Mouse (Mus musculus): Measurements from ENCODE around the gene Jsrp1.
"Not testable (repeated sequence)": the region's sequence is repeated elsewhere in the genome, so short reads cannot be mapped to it uniquely, and the experiment has no call there.

The Jsrp1 gene

DNA sequence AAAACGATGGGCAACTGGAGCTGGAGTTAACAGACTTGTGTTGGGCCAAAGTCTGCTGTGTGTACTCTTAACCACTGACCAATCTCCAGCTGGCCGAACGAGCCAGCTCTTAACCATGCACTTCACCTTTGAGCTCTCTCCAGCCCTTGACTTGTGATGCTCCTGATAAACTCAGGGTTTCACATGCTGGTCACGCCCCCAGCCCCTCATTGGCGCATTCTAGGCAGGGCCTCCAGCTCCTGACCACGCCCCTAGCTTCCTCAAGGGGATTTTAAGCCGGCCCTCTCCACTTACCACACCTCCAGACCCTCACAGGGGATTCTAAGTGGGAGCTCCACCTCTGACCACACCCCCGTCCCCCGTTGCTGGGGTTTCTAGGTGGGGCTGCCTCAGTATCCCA, 17.8 kb upstream of the Jsrp1 start:
- peak; percentile 93 for DNase-seq (ENCODE audit: low spot score)

DNA sequence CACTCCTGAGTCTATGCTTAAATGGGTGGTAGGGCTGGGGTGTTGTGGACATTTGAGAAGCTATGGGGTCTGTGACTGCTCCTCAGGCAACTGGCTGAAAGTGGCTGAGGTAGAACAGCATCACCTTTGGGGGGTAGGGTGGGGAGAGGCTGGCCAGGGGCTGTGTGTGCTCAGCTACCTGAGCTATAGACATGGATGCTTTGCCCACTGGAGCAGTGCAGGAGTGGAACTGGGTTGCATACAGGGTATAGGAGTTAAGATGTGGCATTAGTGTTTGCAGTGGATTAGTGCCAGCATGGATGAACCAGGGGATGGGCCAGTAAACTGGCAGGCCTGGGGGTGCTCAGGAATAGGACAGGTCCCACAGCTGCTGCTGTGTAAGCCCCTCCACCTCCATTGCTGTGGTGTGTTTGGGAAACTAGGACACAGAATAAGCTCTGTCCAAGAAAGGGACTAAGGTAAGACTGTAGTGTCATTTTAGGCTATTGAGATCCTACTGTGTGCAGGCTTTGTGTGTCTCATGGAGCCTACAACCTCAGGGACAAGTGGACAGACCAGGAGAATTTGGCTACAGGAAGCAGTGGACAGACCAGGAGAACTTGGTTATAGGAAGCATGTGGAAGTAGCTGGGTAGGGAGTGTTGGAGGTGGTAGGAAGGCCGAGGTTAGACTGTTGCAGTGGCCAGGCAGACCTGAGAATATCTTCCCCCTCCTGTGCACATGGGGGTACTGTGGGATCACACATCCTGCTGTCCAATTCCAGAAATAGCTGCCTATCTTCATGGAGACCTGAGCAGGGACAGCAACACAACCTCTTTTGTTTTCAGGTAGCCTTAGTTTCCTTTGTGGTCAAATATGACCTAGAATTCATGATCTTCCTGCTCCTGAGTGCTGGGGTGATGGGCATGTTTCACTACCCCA, 16.3 kb upstream of the Jsrp1 start:
- no peak for DNase-seq (ENCODE audit: low spot score)

DNA sequence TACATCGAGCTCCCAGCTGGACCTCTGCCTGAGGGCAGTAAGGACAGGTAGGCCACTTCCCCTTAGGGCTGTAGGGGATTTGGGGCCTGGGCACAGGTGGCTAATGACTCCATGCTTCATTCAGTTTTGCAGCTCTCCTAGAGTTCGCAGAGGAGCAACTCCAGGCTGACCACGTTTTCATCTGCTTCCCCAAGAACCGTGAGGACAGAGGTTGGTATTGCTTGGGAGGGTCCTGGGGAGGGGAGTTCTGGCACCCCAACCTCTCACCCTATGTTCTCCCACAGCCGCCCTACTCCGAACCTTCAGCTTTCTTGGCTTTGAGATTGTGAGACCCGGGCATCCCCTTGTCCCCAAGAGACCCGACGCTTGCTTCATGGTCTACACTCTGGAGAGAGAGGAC, 15.3 kb upstream of the Jsrp1 start:
- not testable (repeated sequence) for DNase-seq (ENCODE audit: low spot score)

DNA sequence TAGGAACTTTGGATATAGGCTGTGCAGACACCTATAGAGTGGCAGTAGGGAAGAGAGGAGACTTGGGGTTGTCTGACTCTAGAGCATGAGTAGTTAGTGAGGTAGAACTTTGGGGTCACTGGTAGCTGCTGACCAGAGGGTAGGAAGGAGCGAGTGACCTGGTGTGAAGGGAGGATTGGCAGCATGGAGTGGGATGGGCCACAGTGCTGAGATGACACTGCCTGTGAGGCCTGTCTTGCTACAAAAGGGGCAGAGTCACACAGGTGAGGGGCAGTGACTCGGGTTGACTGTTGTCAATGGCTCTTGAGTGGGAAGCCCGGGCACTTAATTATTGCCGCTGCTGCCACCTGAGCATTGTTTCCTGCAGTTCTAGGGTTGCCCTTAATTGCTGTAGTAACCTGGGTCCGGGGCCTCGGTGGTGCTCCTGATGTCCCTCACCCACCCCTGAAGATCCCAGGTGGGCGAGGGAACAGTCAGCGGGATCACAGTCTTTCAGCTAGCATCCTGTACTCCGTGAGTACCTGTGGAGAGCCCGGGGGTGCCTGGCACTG, 14.6 kb upstream of the Jsrp1 start:
- DNase-seq (ENCODE audit: low spot score): no peak

DNA sequence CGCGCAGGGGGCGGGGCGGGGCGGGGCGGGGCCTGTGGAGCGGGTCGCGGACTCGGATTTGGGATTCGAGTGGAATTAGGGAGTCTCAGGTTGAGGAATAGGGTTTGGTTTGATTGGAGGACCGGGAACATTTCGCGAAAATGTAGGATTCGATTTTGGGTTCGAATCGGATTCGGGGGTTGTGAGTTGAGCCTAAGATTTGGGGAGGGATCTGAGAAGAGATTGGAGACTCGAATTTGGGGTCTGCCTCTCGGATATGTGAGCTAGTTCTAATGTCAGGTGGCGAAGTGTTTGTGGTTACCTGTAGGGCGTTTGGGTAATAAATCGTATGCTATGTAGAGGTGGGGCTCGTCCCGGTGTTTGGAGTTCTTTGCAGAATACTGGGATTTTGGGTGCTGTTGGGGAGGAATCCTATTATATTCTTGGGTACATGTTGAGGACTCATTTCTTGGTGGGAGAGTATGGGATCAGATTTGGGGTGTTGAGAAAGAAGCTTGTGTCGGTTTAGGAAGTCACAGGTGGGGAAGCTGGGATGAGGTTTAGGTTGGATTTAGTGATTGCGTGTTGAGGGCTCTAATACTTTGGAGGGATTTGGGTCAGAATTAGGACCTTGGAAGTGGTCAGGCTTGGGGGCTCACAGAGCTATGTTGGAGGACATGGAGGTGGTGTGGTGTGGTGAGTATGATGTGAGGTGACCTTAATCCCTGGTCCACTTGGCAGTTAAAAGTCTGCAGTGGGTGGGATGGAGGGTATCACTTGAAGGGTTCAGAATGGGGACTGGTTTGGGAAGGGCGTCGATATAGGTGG, 14.0 kb upstream of the Jsrp1 start:
- DNase-seq (ENCODE audit: low spot score): no peak

DNA sequence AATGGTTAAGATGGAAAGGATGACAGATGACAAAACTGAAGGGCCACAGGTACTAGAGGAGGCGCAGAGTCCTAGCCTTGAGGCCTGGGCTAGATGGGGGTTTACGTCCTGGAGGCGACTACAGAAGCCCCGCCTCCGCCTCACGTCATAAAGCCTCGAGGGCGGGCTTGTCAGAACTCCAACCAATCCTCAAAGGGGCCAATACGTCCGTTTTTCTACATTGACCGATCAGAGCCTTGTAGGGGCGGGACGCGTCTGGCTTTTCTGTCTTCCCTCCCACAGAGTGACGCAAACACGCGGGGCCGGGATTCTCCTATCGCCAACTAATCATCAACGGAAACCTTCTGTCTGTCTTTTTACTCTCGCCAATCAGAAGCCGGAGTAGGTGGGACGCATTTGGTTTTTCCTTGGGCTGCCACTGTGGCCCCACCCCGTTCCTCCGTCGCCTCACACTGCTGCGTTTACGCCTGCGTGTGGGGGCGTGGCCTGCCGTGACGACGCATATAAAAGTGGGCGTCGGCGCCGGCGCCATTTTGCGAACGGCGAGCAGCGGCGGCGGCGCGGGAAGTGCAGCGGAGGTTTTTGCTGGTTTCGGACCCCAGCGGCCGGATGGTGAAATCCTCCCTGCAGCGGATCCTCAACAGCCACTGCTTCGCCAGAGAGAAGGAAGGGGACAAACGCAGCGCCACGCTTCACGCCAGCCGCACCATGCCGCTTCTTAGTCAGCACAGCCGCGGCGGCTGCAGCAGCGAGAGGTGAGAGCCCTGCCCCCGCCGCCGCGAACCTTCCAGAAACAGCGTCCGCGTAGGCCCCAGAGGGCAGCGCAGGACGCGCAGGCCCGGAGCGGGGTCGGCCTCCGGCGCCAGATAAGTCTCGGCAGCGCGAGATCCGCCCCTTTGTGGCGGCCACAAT, 13.1 kb upstream of the Jsrp1 start, which contains the start of gene Oaz1:
Gene Oaz1, plus strand, starts transcription at position 506 of the 912 bp plus-strand sequence.
- DNase-seq (ENCODE audit: low spot score): peak; percentile 100

DNA sequence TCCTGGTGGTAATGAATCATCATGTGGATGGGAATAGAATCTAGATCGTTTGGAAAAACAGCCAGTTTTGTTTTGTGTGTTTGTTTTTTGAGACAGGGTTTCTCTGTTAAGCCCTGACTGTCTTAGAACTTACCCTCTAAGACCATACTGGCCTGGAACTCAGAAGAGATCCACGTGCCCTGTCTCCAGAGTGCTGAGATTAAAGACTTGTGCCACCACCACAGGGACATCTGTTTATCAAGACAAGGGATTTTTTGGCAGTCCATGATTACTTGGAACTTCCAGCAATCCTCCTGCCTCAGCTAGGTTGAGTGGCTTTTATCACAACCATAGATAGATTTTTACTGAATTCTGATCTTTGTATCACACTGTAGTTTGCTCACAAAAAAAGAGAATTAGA, 11.5 kb upstream of the Jsrp1 start:
- DNase-seq (ENCODE audit: low spot score): no peak

DNA sequence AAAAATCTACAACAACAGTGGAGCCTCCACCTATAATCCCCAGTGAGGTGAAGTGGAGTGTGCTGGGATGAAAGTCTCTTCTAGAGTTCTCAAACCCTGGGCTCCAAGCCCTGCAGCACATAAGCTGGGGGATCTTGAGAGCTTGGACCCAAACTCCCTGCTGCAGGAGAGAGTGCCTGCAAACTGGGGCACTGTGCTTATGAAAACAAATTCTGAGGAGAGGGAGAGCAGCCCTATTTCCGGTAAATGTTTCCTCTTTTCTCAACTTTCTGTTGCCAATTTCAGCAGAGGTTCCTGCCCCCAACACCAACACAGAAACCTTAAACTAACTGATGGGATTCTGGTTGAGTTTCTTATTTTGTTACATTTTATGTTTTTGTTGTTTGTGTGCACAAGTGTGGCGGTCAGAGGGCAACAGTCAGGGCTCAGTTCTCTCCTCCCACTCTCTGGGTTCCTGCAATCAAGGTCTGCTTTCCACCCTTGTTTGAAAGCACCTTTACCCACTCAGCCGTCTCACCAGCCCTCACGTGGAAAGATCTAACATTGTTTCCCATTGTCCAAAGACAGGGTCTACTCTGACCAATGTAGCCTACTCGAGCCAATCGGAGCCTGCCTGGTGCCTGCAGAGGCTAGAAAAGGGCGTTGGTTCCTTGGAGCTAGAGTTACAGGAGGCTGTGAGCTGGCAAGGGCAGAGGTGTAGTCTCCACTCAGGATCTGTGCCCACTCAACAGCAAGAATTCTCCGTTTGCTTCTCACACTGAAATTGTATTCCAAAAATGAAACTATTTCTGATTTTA, 10.7 kb upstream of the Jsrp1 start:
- DNase-seq (ENCODE audit: low spot score): no peak

DNA sequence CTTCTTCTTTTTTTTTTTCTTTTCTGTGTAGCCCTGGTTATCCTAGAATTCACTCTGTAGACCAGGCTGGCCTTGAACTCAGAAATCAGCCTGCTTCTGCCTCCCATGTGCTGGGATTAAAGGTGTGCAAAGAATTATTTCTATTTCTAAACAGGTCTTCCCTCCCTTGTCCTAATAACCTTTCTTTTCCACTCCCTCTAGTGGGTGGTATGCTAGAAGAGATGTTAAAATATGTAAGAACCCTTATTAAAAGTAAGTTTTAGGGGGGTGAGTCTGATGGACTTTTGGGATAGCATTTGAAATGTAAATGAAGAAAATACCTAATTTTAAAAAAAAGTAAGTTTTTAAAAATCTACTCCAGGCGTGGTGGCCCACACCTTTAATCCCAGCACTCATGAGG, 10.0 kb upstream of the Jsrp1 start:
- no peak for DNase-seq (ENCODE audit: low spot score)

DNA sequence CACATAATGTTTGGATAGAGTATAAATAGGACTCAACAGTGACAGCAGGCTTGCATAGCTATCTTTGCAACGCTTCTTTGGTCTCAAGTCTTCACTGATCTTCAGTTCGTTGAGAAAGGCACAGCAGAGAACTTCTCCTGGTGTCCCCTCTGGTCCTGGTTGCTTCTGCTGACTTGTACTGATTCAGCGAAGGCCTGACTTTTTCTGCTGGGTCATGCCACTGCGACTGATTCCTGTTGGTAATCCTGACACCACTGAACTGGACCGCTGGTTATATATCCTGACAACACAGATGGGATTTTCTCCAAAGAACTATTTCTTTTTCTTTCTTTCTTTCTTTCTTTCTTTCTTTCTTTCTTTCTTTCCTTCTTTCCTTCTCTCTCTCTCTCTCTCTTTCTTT, 9.2 kb upstream of the Jsrp1 start:
- no peak for DNase-seq (ENCODE audit: low spot score)

DNA sequence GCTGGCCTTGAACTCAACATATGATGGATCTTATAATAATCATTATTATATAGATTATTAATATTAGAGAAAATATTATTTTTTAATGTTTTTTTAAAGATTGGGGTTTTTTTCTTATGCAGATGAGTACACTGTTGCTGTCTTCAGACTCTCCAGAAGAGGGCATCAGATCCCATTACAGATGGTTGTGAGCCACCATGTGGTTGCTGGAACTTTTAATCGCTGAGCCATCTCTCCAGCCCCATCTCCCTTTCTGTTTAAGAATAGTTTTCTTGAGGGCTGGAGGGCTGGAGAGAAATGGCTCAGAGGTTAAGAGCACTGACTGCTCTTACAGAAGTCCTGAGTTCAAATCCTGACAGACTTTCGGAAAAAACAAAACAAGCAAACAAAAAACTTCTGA, 8.7 kb upstream of the Jsrp1 start:
- peak; percentile 56 for DNase-seq (ENCODE audit: low spot score)

DNA sequence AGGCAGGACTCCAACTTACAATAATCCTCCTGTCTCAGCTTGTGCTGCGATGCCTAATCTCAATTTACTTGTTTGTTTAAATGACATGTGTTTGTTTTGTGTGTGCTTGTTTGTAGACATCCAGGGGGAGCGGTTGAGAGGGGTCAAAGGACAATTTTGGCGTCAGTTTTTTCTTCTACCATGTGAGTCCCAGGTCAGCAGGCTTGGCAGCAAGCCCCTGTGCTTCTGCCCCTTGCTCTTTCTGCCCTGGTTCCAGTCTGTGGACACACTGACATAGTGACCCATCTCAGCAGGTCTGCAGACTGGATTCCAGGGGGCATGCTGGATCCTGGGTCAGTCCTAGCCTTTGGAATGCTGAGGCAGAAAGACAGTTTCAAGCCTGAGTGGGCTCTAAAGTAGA, 6.1 kb upstream of the Jsrp1 start:
- DNase-seq (ENCODE audit: low spot score): no peak

DNA sequence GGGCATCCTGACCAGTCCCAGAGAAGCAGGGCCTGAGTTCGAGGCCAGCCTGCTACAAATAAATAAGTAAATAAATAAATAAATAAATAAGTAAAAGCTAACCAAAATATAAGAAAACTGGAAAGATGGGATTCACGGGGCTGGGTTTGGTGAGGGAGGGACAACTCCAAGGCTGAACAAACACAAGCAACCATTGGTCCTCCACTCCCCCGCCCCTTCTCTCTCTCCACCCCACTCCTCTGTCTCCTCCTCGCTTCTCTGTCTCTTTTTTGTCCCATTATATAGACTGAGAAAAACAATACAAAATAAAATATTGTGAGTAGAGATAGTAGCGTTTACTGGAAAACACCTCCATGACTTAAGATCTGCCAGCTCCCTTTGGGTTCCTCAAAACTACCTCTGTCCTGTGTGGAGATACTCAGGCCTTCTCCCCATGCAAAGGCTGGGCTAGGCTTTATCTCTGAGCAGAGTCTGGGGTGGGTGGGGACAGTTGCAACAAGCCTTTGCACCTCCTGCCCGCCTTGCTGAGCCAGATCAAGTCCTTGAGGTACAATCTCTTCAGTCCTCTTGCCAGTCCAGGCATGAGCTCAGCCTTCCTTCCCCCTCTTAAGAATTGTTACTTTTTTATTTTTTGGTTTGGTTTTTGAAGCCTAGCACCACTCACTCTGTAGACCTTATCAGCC, 5.4 kb upstream of the Jsrp1 start:
- no peak for DNase-seq (ENCODE audit: low spot score)

DNA sequence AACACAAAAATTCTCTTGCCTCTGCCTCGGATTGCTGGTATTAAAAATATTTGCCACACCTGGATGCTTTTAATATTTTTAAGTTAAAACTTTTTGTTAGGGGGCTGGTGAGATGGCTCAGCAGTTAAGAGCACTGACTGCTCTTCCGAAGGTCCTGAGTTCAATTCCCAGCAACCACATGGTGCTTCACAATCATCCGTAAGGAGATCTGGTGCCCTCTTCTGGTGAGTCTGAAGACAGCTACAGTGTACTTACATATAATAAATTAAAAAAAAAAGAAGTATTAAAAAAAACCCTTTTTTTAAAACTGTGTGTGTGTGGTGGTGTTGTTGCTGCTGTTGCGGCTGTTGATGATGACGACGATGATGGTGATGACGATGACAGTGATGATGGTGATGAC, 4.7 kb upstream of the Jsrp1 start:
- DNase-seq (ENCODE audit: low spot score): not testable (repeated sequence)

DNA sequence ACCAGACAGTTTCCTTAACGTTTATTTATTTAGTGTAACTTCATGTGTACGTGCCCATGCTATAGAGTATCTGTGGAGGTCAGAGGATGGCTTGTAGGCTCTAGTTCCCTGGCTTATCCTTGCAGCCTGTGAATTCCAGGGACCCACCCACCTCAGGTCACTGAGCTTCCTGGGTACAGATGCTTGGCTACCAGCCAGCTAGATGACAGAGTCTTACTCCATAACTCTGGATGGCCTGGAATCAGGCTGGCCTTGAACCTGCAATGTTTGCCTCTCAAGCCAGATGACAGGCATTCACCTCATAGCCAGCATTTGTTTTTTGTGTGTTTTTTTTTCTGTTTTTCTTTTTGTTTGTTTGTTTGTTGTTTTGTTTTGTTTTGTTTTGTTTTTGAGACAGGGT, 3.9 kb upstream of the Jsrp1 start:
- no peak for DNase-seq (ENCODE audit: low spot score)

DNA sequence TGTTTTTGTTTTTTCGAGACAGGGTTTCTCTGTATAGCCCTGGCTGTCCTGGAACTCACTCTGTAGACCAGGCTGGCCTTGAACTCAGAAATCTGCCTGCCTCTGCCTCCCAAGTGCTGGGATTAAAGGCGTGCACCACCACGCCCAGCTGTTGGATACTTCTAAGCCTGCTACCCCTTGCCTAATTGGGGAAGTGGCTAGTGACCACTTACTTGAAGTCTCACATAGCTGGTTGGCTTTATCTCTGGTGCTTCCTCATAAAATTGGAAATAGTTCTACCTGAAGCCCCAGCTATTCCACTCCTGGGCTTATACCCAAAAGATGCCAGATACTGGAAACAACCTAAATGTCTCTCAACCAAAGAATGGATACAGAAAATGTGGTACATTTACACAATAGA, 3.0 kb upstream of the Jsrp1 start:
- not testable (repeated sequence) for DNase-seq (ENCODE audit: low spot score)

DNA sequence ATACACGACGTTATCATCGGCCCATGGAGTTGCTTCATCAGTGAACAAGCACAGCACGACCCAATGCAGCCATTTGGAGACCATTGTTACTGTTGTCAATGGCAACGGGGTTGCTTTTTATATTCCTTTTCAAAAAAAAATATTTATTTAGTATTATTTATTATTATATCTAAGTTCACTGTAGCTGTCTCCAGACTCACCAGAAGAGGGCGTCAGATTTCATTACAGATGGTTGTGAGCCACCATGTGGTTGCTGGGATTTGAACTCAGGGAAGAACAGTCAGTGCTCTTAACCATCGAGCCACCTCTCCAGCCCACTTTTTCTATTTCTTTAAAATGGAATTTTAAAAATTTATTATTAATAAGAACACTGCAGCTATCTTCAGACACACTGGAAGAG, 1.5 kb upstream of the Jsrp1 start:
- DNase-seq (ENCODE audit: low spot score): no peak

DNA sequence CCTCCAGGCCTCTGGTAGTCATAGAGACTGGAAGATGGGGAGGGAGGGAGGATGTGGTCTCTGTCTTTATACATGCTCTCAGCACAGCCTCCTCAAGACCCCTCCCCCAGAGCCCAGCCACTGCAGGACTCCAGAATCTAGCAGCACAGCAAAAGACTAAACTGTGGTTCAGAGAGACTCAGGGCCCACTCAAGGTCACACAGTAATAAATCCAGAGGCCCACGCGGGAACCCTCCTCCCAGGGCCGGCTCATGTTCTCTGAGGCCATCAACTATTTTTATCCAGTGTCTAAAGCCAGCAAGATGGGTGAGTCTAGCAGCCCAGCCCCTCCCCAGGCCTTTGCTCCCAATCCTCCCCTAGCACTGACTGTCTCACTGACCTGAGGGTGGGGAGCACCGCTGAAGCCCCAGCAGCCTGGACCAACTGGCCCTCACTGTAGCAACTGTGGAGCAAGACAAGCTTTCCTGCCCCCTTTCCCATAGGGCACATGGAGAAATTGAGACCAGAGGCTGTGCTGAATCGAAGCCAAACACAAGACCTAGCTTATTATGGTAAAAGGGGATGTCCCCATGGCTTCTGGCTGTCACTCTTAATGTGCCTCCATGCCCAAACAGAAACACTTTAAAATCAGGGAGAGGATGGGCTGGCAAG, 782 bp downstream of the Jsrp1 start:
- DNase-seq (ENCODE audit: low spot score): no peak

DNA sequence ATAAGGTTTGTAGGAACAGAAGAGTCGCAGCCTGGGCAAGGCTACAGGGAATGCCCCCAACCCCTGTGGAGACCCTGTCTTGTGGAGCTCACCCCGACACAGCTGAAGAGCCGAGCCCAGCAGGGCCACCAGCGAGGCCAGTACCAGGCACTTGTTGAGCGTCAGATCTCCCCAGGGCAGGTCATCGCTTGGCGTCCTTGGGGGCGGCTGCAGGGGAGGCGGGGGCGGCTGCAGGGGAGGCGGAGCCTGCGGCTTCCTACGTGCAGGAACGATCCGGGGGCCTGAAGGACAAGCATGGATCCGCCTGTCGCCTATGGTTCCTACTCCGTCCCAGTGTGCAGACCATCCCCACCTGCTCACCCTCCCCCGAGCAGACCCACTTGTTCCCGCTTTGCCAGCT, 3.2 kb downstream of the Jsrp1 start:
- DNase-seq (ENCODE audit: low spot score): no peak
